Mouse (Mus musculus) fat pad, adult 2 months (tissue): ENCODE measurements around the gene Cog1.

ENCODE experiments used
- DNase-seq: peaks from one replicate; pipeline ENCODE4 v3.0.0-alpha.2; 2011; ENCODE audit warnings: low read depth, low spot score; ENCODE audit errors: extremely low read depth

The Cog1 gene

GRCm38 (mm10) chr11:113666205-113666604 lies 17.2 kb downstream of the Cog1 start:
- no peak for DNase-seq

DNA sequence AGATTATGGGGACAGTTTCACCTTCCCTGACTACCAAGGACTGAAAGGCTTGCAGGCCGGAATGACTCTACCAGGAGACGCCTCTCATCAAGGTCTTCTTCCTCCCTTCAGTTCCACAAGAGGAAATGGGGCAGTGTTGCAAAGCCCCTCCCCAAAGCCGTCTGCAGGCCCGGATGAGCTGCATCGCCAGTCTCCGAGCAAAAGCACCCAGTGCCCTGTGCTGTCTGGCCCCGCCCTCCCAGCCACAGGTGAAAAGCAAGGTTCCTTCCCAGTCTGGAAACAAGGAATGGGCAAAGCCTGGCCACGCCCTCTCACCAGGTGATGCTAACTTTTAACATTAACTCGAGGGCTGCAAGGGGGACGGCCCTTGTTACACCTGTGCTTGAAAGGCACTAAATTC lies 17.7 kb downstream of the Cog1 start:
- no peak for DNase-seq

- DNase-seq: no peak
These were observed 18.2 kb downstream of the Cog1 start for GRCm38 (mm10) chr11:113667122-113667521.

DNA sequence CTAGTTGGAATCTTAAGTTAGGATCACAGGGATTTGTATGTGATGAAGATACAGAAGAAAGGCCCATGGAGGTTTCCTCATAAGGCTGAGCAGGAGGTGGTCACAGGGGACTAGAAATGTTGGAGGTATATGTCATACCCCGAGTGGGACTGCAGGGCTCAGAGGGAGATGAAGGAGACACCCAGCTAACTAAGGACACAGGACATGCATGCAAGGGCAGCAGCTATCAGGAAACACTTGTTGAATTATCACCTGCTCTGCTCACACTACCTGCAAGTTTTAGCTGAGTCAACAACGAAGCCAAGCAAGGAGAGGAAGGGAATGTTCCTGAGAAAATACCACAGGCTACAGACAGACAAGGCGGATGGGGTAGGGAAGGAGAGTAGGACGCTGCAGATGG lies 18.7 kb downstream of the Cog1 start:
- no peak for DNase-seq

DNA sequence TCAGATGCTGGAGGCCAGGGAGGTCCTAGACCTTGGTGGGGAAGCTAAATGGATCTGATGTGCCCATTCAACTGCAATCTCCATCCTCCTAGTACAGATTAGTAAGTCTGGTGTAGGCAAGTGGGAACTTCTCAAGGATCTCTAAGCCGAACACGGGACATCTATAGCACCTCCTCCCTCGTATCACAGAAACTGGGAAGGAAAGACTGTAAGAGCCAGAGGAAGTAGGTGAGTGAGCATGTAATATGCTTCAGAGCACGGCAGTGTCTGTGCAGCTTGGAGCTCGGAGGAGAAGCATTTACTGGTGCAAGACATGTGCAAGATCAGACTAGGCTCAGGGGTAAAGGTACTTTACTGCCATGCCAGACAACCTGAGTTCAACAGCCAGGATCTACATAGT lies 19.9 kb downstream of the Cog1 start:
- DNase-seq: no peak

GRCm38 (mm10) chr11:113669711-113670110 lies 20.7 kb downstream of the Cog1 start:
- DNase-seq: no peak

DNA sequence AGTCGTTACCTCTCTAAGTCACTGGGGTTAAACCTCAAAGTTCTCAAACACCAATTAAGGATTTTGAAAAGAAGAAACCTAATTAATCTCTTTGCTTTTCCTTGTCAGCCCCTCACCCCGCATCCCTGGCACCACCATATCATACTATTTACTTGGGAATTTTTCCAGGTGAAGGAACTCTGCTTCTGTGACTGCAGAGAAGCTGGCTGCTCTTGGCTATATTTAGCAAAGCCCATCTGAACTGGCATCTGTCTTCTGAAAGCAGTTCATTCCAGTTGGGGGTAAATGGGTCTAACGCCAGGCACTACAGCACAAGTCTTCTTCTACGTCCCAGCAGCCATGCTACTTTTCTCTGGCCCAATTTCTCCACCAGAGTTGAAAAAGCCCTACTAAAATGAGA lies 24.6 kb downstream of the Cog1 start:
- DNase-seq: no peak

GRCm38 (mm10) chr11:113674595-113674994 lies 25.6 kb downstream of the Cog1 start:
- no peak for DNase-seq

DNA sequence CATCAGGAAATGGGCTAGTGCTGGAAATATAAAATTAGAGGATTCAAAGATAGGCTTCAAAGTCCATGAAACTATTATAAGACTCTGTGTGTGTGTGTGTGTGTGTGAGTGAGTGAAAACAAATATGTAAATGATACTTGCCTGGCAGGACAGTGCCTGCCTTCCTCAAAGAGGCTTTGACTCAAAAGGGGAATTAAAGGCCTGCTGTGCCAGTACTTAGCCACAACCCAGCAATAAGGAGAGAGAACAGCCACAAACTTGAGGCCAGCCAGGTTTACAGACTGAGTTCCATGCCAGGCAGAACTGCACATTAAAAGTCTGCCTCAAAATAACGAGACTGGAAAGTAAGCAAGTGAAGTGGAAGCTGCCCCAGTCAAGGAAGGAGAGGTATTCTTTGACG lies 27.9 kb downstream of the Cog1 start:
- no peak for DNase-seq

DNA sequence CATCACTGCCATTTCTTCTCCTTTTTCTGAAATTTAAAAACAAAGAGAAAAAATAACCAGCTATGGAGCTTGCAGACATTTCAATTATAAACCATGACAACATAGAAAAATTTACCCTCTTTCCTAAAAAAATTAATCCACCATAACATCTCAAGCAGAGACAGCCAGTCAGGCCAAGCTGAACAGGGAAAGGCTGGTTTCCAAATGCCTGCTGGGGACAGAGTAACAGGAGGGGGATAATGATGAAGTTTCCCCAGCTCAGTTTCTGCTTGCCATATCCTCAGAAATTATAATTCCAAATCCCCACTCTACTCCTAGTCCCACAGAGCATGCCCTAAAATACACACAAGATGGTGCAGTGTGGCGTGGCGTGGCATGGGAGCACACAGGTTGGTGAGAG lies 28.4 kb downstream of the Cog1 start:
- DNase-seq: no peak

GRCm38 (mm10) chr11:113678373-113678772 lies 29.4 kb downstream of the Cog1 start:
- peak; percentile 37 for DNase-seq

- DNase-seq: no peak
These were observed 32.0 kb downstream of the Cog1 start for GRCm38 (mm10) chr11:113680954-113681353.

GRCm38 (mm10) chr11:113681979-113682378 lies 33.0 kb downstream of the Cog1 start:
- DNase-seq: no peak

DNA sequence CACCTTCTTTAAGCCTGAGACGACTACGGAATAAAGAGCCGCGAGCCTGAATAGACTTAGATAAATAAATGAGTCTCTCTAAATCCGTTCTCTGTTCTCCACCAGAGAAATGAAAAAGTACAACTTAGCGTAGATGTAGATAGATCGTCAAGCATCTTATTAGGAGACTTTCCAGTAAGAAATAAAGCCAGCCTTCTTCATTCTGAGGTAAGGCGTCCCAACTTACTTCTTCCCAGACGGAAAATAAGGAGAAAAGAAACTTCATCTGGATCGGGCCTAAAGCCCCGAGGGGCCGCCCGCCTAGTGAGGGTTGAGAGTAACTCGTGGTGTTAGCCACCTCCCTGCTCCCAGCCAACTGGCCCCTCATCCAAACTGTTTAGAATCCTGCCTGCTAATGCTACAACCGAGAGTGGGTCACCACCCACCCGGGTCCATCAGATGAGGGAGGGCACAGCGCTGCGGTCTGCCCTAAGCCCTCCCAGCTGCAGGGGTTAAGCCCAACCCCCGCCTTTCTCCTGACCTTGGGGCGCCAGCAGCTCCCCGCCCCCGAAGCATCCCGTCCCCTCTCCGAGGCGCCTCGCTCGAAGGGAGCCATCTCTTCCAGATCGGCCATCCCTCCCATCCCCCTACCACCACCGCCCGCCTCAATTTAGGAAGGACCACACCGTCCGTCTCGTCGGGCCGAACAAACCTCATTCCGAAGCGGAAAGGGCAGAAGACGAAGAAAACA lies 34.1 kb downstream of the Cog1 start:
- no peak for DNase-seq

DNA sequence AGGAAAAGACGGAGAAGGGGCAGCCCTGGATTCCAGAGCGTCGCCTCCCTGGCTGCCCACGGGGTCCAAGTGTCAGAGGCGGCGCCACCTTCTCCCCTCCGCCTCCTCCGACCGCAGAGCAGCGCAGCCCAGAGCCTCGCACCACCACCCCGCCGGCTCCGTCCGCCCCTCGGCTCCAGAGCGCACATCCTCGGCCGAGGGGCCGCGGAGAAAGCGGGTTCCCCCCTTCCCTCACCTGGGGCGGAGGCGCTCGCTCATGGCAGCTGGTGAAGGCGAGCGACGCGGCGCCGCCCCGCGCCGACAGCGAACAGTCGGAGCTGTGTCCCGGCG lies 34.6 kb downstream of the Cog1 start:
- DNase-seq: no peak

- no peak for DNase-seq
These were observed 35.2 kb downstream of the Cog1 start, which contains the start of the genes Fam104a and D11Wsu47e for GRCm38 (mm10) chr11:113683957-113684706. Fam104a (minus strand) TSS chr11:113684155. D11Wsu47e (plus strand) TSS chr11:113684412.

DNA sequence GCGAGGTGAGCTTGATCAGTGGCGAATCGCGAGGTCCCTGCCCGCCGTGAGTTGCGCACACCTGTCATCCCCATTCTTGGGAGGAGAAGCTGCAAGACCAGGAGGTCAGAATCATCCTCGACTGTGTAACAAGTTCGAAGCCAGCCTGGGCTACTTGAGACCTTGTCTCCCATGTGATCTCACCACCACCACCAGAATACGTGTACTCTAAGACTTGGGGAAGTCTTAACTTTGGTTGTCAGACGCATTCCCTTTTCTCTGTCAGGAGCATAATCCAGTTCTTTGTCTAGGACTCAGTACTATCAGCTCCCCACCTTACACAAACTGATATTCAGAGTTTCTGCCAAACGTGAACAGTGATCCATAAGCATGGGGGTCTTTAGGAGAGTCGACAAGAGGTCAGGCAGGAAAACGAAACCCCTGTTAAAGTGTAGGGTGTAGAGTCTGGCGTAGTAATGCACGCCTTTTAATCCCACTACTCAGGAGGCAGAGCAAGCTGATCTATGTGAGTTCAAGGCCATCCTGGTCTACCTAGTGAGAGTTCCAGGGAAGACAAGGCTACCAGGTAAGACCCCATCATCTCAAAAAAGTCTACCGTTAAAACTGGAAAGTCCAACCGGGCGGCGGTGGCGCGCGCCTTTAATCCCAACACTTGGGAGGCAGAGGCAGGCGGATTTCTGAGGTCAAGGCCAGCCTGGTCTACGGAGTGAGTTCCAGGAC lies 35.9 kb downstream of the Cog1 start:
- DNase-seq: no peak

GRCm38 (mm10) chr11:113687031-113687430 lies 38.1 kb downstream of the Cog1 start:
- DNase-seq: no peak

DNA sequence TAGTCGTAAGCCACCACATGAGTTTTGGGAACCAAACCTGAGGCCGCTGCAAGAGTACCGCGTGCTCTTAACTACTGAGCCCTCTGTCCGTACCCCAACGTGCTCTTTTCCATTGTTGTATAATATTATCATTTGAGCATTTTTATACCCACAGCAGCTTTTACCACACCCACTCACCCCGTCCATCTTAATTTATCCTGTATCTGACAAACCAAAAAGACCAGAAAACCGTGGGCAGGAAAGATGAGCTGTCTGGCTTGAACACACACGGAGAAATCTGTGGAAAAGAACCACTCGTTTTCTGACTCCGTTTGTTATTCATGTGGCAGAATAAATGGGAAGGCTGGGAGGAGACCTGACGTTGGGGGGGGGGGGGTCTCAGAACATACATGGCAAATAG lies 41.5 kb downstream of the Cog1 start:
- no peak for DNase-seq

- DNase-seq: no peak
These were observed 42.3 kb downstream of the Cog1 start for GRCm38 (mm10) chr11:113691318-113691717.

DNA sequence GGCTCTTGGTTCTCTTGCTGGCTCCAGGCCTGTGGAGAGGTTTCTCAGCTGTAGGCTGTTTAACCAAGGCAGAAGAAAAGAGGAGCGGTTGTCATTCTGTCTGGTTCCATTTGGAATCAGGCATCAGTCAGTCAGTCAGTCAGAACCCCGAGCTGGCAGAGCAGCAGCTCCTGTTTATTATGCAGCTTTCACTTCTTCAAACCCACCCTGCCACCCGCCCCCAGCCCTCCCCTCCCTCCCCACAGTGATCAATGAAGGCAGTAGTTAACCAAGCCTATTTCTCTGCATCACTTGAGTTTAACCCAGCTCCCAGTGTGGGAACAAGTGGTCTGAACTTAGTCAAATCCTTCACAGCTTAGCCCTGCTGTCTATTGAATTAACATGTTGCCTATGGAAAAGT lies 42.9 kb downstream of the Cog1 start:
- no peak for DNase-seq

- DNase-seq: no peak
These were observed 48.6 kb downstream of the Cog1 start for GRCm38 (mm10) chr11:113697571-113697970.
